Mouse (Mus musculus): ENCODE measurements around the gene Adprm. TPM values are rescaled to one million over a fixed set of nuclear protein-coding genes. Genes with fewer than 3 reads are reported as not detected.

Adprm gene
- polyA plus RNA-seq, 1 experiment from 2014 or later = 29.1 TPM

DNA sequence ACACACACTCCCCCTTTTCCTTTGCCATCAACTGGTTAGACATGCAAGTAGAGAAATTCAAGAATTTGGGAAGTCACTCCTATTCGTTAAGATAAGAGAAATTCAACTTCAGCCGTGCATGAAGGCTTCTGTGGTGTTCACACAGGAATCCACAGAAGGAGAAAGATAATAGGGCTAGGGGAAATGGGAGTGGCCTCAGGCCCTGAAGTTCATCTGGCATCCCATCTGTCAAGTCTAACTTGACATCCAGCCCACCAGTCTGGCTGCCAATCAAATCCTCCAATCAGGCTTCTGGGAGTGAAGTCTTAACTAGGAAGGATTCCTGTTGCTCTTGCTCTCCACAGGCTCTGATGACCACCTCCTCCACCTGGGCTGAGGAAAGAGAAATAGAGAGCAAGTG lies 49.5 kb downstream of the Adprm start:
- H3K4me3 ChIP-seq (ENCODE audit: low read length) = no peak overlapping the region
- no peaks in the 10 kb centered on the region for H3K9me3 ChIP-seq (ENCODE audit: control insufficient read depth, low read length)
- H3K4me2 ChIP-seq (ENCODE audit: low read depth, low read length) = no peak overlapping the region
- WGBS = 44% methylated on average over 2 of the region's 2 CpGs
- no peaks in the 10 kb centered on the region for H3K36me3 ChIP-seq (ENCODE audit: control insufficient read depth, insufficient read depth, low read length)
- peaks cover 7% of the 10 kb centered on the region for H3K4me1 ChIP-seq (replicated peaks; ENCODE audit: control insufficient read depth, insufficient read depth, low read length)
- H3K9ac ChIP-seq (ENCODE audit: low read length) = no peak overlapping the region
- H3K27me3 ChIP-seq (ENCODE audit: control insufficient read depth, insufficient read depth, low read depth, low read length) = no peaks in the 10 kb centered on the region
- ATAC-seq (ENCODE audit: low read depth) = no peak
- H3K27ac ChIP-seq (ENCODE audit: low read length) = no peak overlapping the region

GRCm38 (mm10) chr11:67001717-67002116 lies 50.7 kb downstream of the Adprm start:
- H3K9ac ChIP-seq (ENCODE audit: low read length) = no peak overlapping the region
- no peaks in the 10 kb centered on the region for H3K36me3 ChIP-seq (ENCODE audit: control insufficient read depth, insufficient read depth, low read length)
- no peaks in the 10 kb centered on the region for H3K27me3 ChIP-seq (ENCODE audit: control insufficient read depth, insufficient read depth, low read depth, low read length)
- H3K4me2 ChIP-seq (ENCODE audit: low read depth, low read length) = no peak overlapping the region
- no peak for ATAC-seq (ENCODE audit: low read depth)
- peaks cover 12% of the 10 kb centered on the region for H3K4me1 ChIP-seq (replicated peaks; ENCODE audit: control insufficient read depth, insufficient read depth, low read length)
- WGBS = 42% methylated on average over 1 of the region's 1 CpGs
- no peaks in the 10 kb centered on the region for H3K9me3 ChIP-seq (ENCODE audit: control insufficient read depth, low read length)
- H3K4me3 ChIP-seq (ENCODE audit: low read length) = no peak overlapping the region
- H3K27ac ChIP-seq (ENCODE audit: low read length) = no peak overlapping the region

DNA sequence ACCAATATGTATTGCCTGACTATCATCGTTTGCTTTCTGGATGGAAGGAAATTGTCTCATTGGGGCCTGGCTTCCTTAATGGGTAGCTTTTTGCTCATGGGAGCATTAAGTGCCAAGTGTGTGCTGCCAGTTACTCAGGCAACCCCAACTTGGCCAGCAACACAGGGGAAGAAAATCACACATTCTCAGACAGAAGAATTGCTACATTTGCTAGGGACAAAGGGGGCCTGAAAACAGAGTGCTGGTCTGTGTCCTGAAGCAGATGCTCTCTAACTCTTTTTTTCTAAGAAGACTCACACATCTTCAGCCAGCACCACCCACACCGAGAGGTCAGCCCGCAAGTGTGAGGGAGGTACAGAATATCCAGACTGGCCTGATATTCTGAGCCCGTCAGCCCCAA lies 51.7 kb downstream of the Adprm start:
- peaks cover 12% of the 10 kb centered on the region for H3K4me1 ChIP-seq (replicated peaks; ENCODE audit: control insufficient read depth, insufficient read depth, low read length)
- no peak overlapping the region for H3K9ac ChIP-seq (ENCODE audit: low read length)
- H3K4me2 ChIP-seq (ENCODE audit: low read depth, low read length) = no peak overlapping the region
- WGBS = 76% methylated on average over 4 of the region's 4 CpGs
- no peaks in the 10 kb centered on the region for H3K9me3 ChIP-seq (ENCODE audit: control insufficient read depth, low read length)
- no peaks in the 10 kb centered on the region for H3K27me3 ChIP-seq (ENCODE audit: control insufficient read depth, insufficient read depth, low read depth, low read length)
- no peaks in the 10 kb centered on the region for H3K36me3 ChIP-seq (ENCODE audit: control insufficient read depth, insufficient read depth, low read length)
- H3K27ac ChIP-seq (ENCODE audit: low read length) = no peak overlapping the region
- H3K4me3 ChIP-seq (ENCODE audit: low read length) = no peak overlapping the region
- ATAC-seq (ENCODE audit: low read depth) = no peak

GRCm38 (mm10) chr11:66998467-66999403 lies 53.7 kb downstream of the Adprm start:
- H3K27ac ChIP-seq (ENCODE audit: low read length) = peak overlapping the region; percentile 2; the same call in 1 of the 2 replicates
- no peaks in the 10 kb centered on the region for H3K9me3 ChIP-seq (ENCODE audit: control insufficient read depth, low read length)
- no peak overlapping the region for H3K4me3 ChIP-seq (ENCODE audit: low read length)
- WGBS = 41% methylated on average over 14 of the region's 14 CpGs
- no peaks in the 10 kb centered on the region for H3K36me3 ChIP-seq (ENCODE audit: control insufficient read depth, insufficient read depth, low read length)
- H3K27me3 ChIP-seq (ENCODE audit: control insufficient read depth, insufficient read depth, low read depth, low read length) = no peaks in the 10 kb centered on the region
- no peak overlapping the region for H3K9ac ChIP-seq (ENCODE audit: low read length)
- peak; percentile 87 for ATAC-seq (ENCODE audit: low read depth)
- peaks cover 12% of the 10 kb centered on the region for H3K4me1 ChIP-seq (replicated peaks; ENCODE audit: control insufficient read depth, insufficient read depth, low read length)
- no peak overlapping the region for H3K4me2 ChIP-seq (ENCODE audit: low read depth, low read length)

DNA sequence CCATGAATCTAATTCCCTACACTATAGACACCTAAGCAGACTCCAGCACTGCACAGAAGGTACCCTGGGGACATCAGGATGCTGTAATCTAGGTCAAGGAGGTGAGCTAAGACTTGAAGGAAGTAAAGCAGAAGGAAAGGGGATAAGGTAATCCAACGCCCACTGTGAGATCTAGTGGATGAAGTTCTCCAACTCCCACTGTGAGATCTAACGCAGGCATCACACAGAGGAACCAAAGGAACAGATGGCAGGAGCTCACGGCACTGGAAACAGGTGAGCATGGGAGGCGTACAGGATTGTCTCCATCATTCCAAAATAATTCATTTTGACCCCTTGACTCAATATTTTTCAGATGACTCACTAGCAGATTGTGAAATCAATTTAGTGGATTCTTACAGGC lies 55.9 kb downstream of the Adprm start:
- H3K27ac ChIP-seq (ENCODE audit: low read length) = no peak overlapping the region
- ATAC-seq (ENCODE audit: low read depth) = no peak
- WGBS = 76% methylated on average over 4 of the region's 4 CpGs
- no peaks in the 10 kb centered on the region for H3K27me3 ChIP-seq (ENCODE audit: control insufficient read depth, insufficient read depth, low read depth, low read length)
- no peak overlapping the region for H3K4me2 ChIP-seq (ENCODE audit: low read depth, low read length)
- H3K4me1 ChIP-seq (replicated peaks; ENCODE audit: control insufficient read depth, insufficient read depth, low read length) = peaks cover 16% of the 10 kb centered on the region
- H3K4me3 ChIP-seq (ENCODE audit: low read length) = no peak overlapping the region
- no peak overlapping the region for H3K9ac ChIP-seq (ENCODE audit: low read length)
- no peaks in the 10 kb centered on the region for H3K9me3 ChIP-seq (ENCODE audit: control insufficient read depth, low read length)
- no peaks in the 10 kb centered on the region for H3K36me3 ChIP-seq (ENCODE audit: control insufficient read depth, insufficient read depth, low read length)

DNA sequence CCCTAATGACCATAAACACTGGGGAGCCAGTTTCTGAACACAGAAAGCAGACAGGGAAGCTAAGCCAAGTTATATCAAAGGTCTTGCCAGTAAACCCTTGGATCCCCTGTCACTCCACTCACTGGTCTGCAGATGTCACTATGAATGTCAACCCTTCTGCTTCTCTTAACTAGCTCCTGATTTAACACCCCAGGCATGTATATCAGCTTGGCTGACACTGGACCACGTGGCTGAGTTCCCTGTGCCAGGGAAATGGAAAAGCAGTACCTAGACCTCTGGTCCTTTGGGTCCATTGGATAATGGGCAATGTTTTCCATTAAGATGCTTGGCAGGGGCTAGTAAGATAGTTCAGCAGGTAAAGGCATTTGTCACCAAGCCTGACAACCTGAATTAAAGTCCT lies 58.7 kb downstream of the Adprm start:
- H3K9ac ChIP-seq (ENCODE audit: low read length) = no peak overlapping the region
- no peaks in the 10 kb centered on the region for H3K36me3 ChIP-seq (ENCODE audit: control insufficient read depth, insufficient read depth, low read length)
- H3K27me3 ChIP-seq (ENCODE audit: control insufficient read depth, insufficient read depth, low read depth, low read length) = no peaks in the 10 kb centered on the region
- H3K27ac ChIP-seq (ENCODE audit: low read length) = no peak overlapping the region
- peaks cover 13% of the 10 kb centered on the region for H3K4me1 ChIP-seq (replicated peaks; ENCODE audit: control insufficient read depth, insufficient read depth, low read length)
- ATAC-seq (ENCODE audit: low read depth) = no peak
- no peak overlapping the region for H3K4me3 ChIP-seq (ENCODE audit: low read length)
- WGBS = 24% methylated on average over 1 of the region's 1 CpGs
- no peaks in the 10 kb centered on the region for H3K9me3 ChIP-seq (ENCODE audit: control insufficient read depth, low read length)
- no peak overlapping the region for H3K4me2 ChIP-seq (ENCODE audit: low read depth, low read length)

DNA sequence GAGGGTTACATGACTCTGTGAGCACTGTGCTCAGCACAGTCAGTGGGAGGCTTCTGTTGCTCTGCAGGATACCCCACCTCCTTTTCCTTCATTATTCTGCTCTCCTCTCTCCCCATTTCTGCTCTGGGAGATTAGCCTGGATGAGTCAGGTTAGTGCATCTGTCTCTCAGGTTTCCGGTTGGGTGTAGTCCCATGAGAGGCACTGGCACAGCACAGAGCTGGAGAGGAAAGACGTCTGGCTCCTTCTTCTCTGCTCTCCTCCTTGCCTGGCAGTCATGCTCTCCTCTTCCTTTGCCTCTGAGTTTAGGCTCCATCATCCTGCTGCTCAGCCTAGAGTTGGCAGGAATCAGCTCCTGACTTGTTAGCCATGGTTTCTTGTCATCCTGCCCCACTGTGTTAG lies 60.2 kb downstream of the Adprm start:
- ATAC-seq (ENCODE audit: low read depth) = no peak
- Histone ChIP-seq H3K27ac (ENCODE audit: low read length) (no peak overlapping the region), H3K27me3 (ENCODE audit: control insufficient read depth, insufficient read depth, low read depth, low read length) (no peaks in the 10 kb centered on the region), H3K9me3 (ENCODE audit: control insufficient read depth, low read length) (no peaks in the 10 kb centered on the region), H3K4me3 (ENCODE audit: low read length) (no peak overlapping the region), H3K4me2 (ENCODE audit: low read depth, low read length) (no peak overlapping the region), H3K9ac (ENCODE audit: low read length) (no peak overlapping the region), H3K4me1 (replicated peaks; ENCODE audit: control insufficient read depth, insufficient read depth, low read length) (peaks cover 5% of the 10 kb centered on the region), H3K36me3 (ENCODE audit: control insufficient read depth, insufficient read depth, low read length) (no peaks in the 10 kb centered on the region)
- WGBS = 79% methylated on average over 2 of the region's 2 CpGs

Small RNAs within 50 kb of the gene (microRNA-seq; reads per million reads assigned to microRNA genes)
- not detected for gene Mir6923

Other genes starting within 250 kb of the Adprm start
- gene Pirt, start 140.6 kb downstream of the Adprm start, polyA plus RNA-seq (2015; fragmentation: Nextera tagmentation; extraction: Ambion mirVana) = 0.94 and 0.99 TPM in 2 replicates
- gene Tmem238l, start 96.0 kb downstream of the Adprm start, polyA plus RNA-seq (2015; fragmentation: Nextera tagmentation; extraction: Ambion mirVana) = not detected in 2 replicates
- gene Tmem220, start 27.4 kb downstream of the Adprm start, polyA plus RNA-seq (2015; fragmentation: Nextera tagmentation; extraction: Ambion mirVana) = 2.4 and 2.5 TPM in 2 replicates
- gene Sco1, start 76 bp upstream of the Adprm start, polyA plus RNA-seq (2015; fragmentation: Nextera tagmentation; extraction: Ambion mirVana) = 14.7 and 15.8 TPM in 2 replicates
- 7.1 and 10.8 TPM in 2 replicates for gene Myh3, start 25.7 kb upstream of the Adprm start, polyA plus RNA-seq (2015; fragmentation: Nextera tagmentation; extraction: Ambion mirVana)
- 0.05 TPM in 1 of 2 replicates, not detected in the other for gene Myh2, start 118.4 kb upstream of the Adprm start, polyA plus RNA-seq (2015; fragmentation: Nextera tagmentation; extraction: Ambion mirVana)
- 0.35 TPM in 1 of 2 replicates, not detected in the other for gene Myh1, start 147.5 kb upstream of the Adprm start, polyA plus RNA-seq (2015; fragmentation: Nextera tagmentation; extraction: Ambion mirVana)
- 0.35 TPM in 1 of 2 replicates, not detected in the other for gene Myh4, start 185.4 kb upstream of the Adprm start, polyA plus RNA-seq (2015; fragmentation: Nextera tagmentation; extraction: Ambion mirVana)
- gene Myh8, start 224.5 kb upstream of the Adprm start, polyA plus RNA-seq (2015; fragmentation: Nextera tagmentation; extraction: Ambion mirVana) = 4.9 and 25.2 TPM in 2 replicates

All from lung, embryonic 16.5 days (tissue).